19 mouse cellular contexts compared by ENCODE assay signal in the genomic region with DNA sequence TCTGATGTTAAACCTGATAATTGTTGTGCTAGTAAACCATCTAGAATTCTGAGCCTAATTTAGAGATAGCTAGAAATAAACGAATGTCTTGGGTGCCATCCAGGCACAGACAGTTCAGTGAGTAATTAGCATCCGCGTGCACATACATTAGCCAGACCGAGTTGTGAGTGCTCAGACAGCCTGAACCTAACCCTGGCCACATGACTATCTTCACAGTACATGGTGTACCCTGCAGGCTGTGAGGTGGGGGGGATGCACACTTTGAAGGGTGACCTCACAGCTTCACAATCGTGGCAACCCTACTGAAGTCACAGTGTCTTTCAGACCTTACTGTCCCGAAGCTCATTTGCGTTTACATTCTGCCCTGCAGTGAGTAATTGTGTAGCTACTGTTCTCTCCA. TPM values are rescaled to one million over a fixed set of nuclear protein-coding genes. Genes with fewer than 3 reads are reported as not detected.
DNase-seq lines count a peak whose midpoint lies in the region; ATAC-seq lines count a peak whose summit lies in the region.
"Had no signal": no experiment of that assay in that cellular context is flagged by ENCODE, and none has a peak within 500 bp of the region (broad histone marks: within the 10 kb centered on the region; RNA-seq: fewer than 3 reads in every experiment).

No protein-coding gene starts in this region.

- peak; percentile 42 for DNase-seq in gastrocnemius, adult 18-20 months (ENCODE audit: low spot score)
- no peak for DNase-seq in gastrocnemius, postnatal 10 days
- no peak for DNase-seq in midbrain, embryonic 11.5 days (ENCODE audit: low spot score, missing footprints)
- DNase-seq in spleen, adult 12 weeks (ENCODE audit: low spot score) = no peak
- DNase-seq in left cerebral cortex, adult 9 months (ENCODE audit: low spot score in 2 of 2) = no peak
- DNase-seq: cerebellum, adult 11-12 months; cerebellum, postnatal 36 days; gastrocnemius, postnatal 14 days; lung, postnatal 10 days; thymus, postnatal 4 days had no signal

- peak; percentile 34; the same call in 1 of the 2 replicates for ATAC-seq in hindbrain, embryonic 16.5 days
- no peak for ATAC-seq in hindbrain, embryonic 12.5 days (ENCODE audit: low FRiP score)
- peak; percentile 42; the same call in 1 of the 2 replicates for ATAC-seq in midbrain, embryonic 16.5 days
- no peak for ATAC-seq in midbrain, embryonic 11.5 days (ENCODE audit: low FRiP score)
- ATAC-seq: intestine, embryonic 15.5 days had no signal

- no peak overlapping the region for H3K4me2 ChIP-seq in hindbrain, embryonic 16.5 days (ENCODE audit: low read length)
- H3K4me2 ChIP-seq in hindbrain, embryonic 12.5 days (replicated peaks) = no peak overlapping the region
- no peak overlapping the region for H3K4me2 ChIP-seq in midbrain, embryonic 16.5 days (ENCODE audit: low read length)
- H3K4me2 ChIP-seq in midbrain, embryonic 11.5 days = no peak overlapping the region
- H3K4me2 ChIP-seq: intestine, embryonic 15.5 days; limb, embryonic 15.5 days had no signal

- no peaks in the 10 kb centered on the region for H3K27me3 ChIP-seq in hindbrain, embryonic 16.5 days (replicated peaks; ENCODE audit: control insufficient read depth, insufficient read depth, low read length)
- no peaks in the 10 kb centered on the region for H3K27me3 ChIP-seq in hindbrain, embryonic 12.5 days
- H3K27me3 ChIP-seq in midbrain, embryonic 16.5 days (ENCODE audit: control insufficient read depth, insufficient read depth, low read depth, low read length) = no peaks in the 10 kb centered on the region
- H3K27me3 ChIP-seq in midbrain, embryonic 11.5 days (ENCODE audit: control insufficient read depth, insufficient read depth, low read length) = no peaks in the 10 kb centered on the region
- H3K27me3 ChIP-seq: intestine, embryonic 15.5 days; limb, embryonic 15.5 days had no signal

- H3K4me1 ChIP-seq in hindbrain, embryonic 16.5 days (ENCODE audit: control insufficient read depth, insufficient read depth, low read depth, low read length) = no peaks in the 10 kb centered on the region
- H3K4me1 ChIP-seq in hindbrain, embryonic 12.5 days = no peaks in the 10 kb centered on the region
- H3K4me1 ChIP-seq in midbrain, embryonic 16.5 days (ENCODE audit: control insufficient read depth, insufficient read depth, low read length) = no peaks in the 10 kb centered on the region
- no peaks in the 10 kb centered on the region for H3K4me1 ChIP-seq in midbrain, embryonic 11.5 days (ENCODE audit: control insufficient read depth, insufficient read depth, low read length)
- H3K4me1 ChIP-seq: intestine, embryonic 15.5 days had no signal

- H3K9ac ChIP-seq in hindbrain, embryonic 16.5 days (ENCODE audit: low read depth, low read length) = no peak overlapping the region
- no peak overlapping the region for H3K9ac ChIP-seq in hindbrain, embryonic 12.5 days
- no peak overlapping the region for H3K9ac ChIP-seq in midbrain, embryonic 16.5 days (ENCODE audit: low read depth, low read length)
- no peak overlapping the region for H3K9ac ChIP-seq in midbrain, embryonic 11.5 days (ENCODE audit: low read length)
- H3K9ac ChIP-seq: intestine, embryonic 15.5 days; limb, embryonic 15.5 days had no signal

- H3K9me3 ChIP-seq in hindbrain, embryonic 16.5 days (ENCODE audit: control insufficient read depth, low read length) = no peaks in the 10 kb centered on the region
- H3K9me3 ChIP-seq in hindbrain, embryonic 12.5 days (replicated peaks) = no peaks in the 10 kb centered on the region
- no peaks in the 10 kb centered on the region for H3K9me3 ChIP-seq in midbrain, embryonic 16.5 days (replicated peaks; ENCODE audit: control insufficient read depth, low read length, poor library complexity, severe bottlenecking)
- no peaks in the 10 kb centered on the region for H3K9me3 ChIP-seq in midbrain, embryonic 11.5 days (ENCODE audit: control insufficient read depth, low read length)
- H3K9me3 ChIP-seq: embryonic facial prominence, embryonic 10.5 days; intestine, embryonic 15.5 days; limb, embryonic 15.5 days had no signal

- H3K36me3 ChIP-seq in hindbrain, embryonic 16.5 days (ENCODE audit: control insufficient read depth, insufficient read depth, low read length) = peaks cover 2% of the 10 kb centered on the region; the same call in 1 of the 2 replicates
- peaks cover 25% of the 10 kb centered on the region for H3K36me3 ChIP-seq in hindbrain, embryonic 12.5 days
- H3K36me3 ChIP-seq in midbrain, embryonic 16.5 days (ENCODE audit: control insufficient read depth, insufficient read depth, low read length) = peaks cover 5% of the 10 kb centered on the region; the same call in 1 of the 2 replicates
- peaks cover 2% of the 10 kb centered on the region; the same call in 1 of the 2 replicates for H3K36me3 ChIP-seq in midbrain, embryonic 11.5 days (ENCODE audit: control insufficient read depth, insufficient read depth, low read length)
- H3K36me3 ChIP-seq: intestine, embryonic 15.5 days had no signal

- WGBS in hindbrain, embryonic 16.5 days = 72% methylated on average over 7 of the region's 7 CpGs
- 87% methylated on average over 7 of the region's 7 CpGs for WGBS in hindbrain, embryonic 12.5 days
- 86% methylated on average over 7 of the region's 7 CpGs for WGBS in midbrain, embryonic 16.5 days
- WGBS in midbrain, embryonic 11.5 days = 91% methylated on average over 7 of the region's 7 CpGs

- no peak overlapping the region for H3K4me3 ChIP-seq in hindbrain, embryonic 16.5 days (ENCODE audit: low read length)
- H3K4me3 ChIP-seq in hindbrain, embryonic 12.5 days = no peak overlapping the region
- no peak overlapping the region for H3K4me3 ChIP-seq in midbrain, embryonic 16.5 days (ENCODE audit: low read depth, low read length)
- H3K4me3 ChIP-seq in midbrain, embryonic 11.5 days (ENCODE audit: low read depth, low read length) = no peak overlapping the region
- H3K4me3 ChIP-seq: embryonic facial prominence, embryonic 10.5 days; erythroblast, embryonic 14.5 days; intestine, embryonic 15.5 days; limb, embryonic 15.5 days had no signal

- H3K27ac ChIP-seq in hindbrain, embryonic 16.5 days (ENCODE audit: low read depth, low read length) = no peak overlapping the region
- H3K27ac ChIP-seq in hindbrain, embryonic 12.5 days = no peak overlapping the region
- H3K27ac ChIP-seq in midbrain, embryonic 16.5 days (ENCODE audit: low read length) = no peak overlapping the region
- H3K27ac ChIP-seq in midbrain, embryonic 11.5 days (ENCODE audit: low read depth, low read length) = no peak overlapping the region
- H3K27ac ChIP-seq: embryonic facial prominence, embryonic 10.5 days; intestine, embryonic 15.5 days; limb, embryonic 15.5 days had no signal

RNA-seq across cellular contexts. Expression of gene Odf2l, which starts 33.5 kb away (rescaled TPM):
- total RNA-seq in gastrocnemius, adult 18-20 months (2021) = 1 to 10 TPM; 8.4 to 9.5 TPM
- 10 to 100 TPM in 1 of 2 experiments, 1 to 10 TPM in 1; 5.9 to 15.5 TPM for total RNA-seq in gastrocnemius, postnatal 10 days (2021)
- 10.5 TPM in 2 replicates for polyA plus RNA-seq in hindbrain, embryonic 16.5 days (2015; fragmentation: Nextera tagmentation; extraction: Ambion mirVana)
- polyA plus RNA-seq in hindbrain, embryonic 12.5 days (2016; fragmentation: Nextera tagmentation; extraction: Ambion mirVana) = 24.8 and 26.6 TPM in 2 replicates
- 12.6 and 13.7 TPM in 2 replicates for polyA plus RNA-seq in midbrain, embryonic 16.5 days (2015; fragmentation: Nextera tagmentation; extraction: Ambion mirVana)
- 30.0 and 34.3 TPM in 2 replicates for polyA plus RNA-seq in midbrain, embryonic 11.5 days (2014; fragmentation: Nextera tagmentation; extraction: Ambion mirVana)

RNA-seq across cellular contexts. Expression of gene Clca2, which starts 52.7 kb away (rescaled TPM):
- total RNA-seq in gastrocnemius, adult 18-20 months (2021) = under 1 TPM in 1 of 2 experiments, not detected in 1; 0.09 TPM
- total RNA-seq in gastrocnemius, postnatal 10 days (2021) = 1 to 10 TPM in 1 of 2 experiments, under 1 TPM in 1; 0.70 to 1.6 TPM
- not detected in 2 replicates for polyA plus RNA-seq in hindbrain, embryonic 16.5 days (2015; fragmentation: Nextera tagmentation; extraction: Ambion mirVana)
- 0.08 TPM in 2 replicates for polyA plus RNA-seq in hindbrain, embryonic 12.5 days (2016; fragmentation: Nextera tagmentation; extraction: Ambion mirVana)
- polyA plus RNA-seq in midbrain, embryonic 16.5 days (2015; fragmentation: Nextera tagmentation; extraction: Ambion mirVana) = 0.10 TPM in 1 of 2 replicates, not detected in the other
- polyA plus RNA-seq in midbrain, embryonic 11.5 days (2014; fragmentation: Nextera tagmentation; extraction: Ambion mirVana) = 0.18 and 0.22 TPM in 2 replicates
- total RNA-seq: layer of hippocampus, adult 8-10 months; megakaryocyte-erythroid progenitor cell, adult 5-6 weeks had no signal
- polyA plus RNA-seq: erythroblast, embryonic 14.5 days had no signal

Comparison
In these comparisons a context has a peak if more than half of its experiments do, and no peak if none do; other contexts are left out.
1. ATAC-seq: peak in hindbrain, embryonic 16.5 days (single experiment) and midbrain, embryonic 16.5 days (single experiment); none in hindbrain, embryonic 12.5 days (single experiment) and midbrain, embryonic 11.5 days (single experiment).